Mouse (Mus musculus): ENCODE results near the gene Lama2. TPM values are rescaled to one million over a fixed set of nuclear protein-coding genes. Genes with fewer than 3 reads are reported as not detected.

The Lama2 gene
- total RNA-seq, 2 experiments from 2014 or later: 174 to 180 TPM

- no peak for DNase-seq
Measured at GRCm38 (mm10) chr10:27174271-27174670, 445.3 kb downstream of the Lama2 start.

- no peak for DNase-seq
Measured at GRCm38 (mm10) chr10:27164738-27165137, 454.8 kb downstream of the Lama2 start.

GRCm38 (mm10) chr10:27162364-27162763 is 457.2 kb downstream of the Lama2 start:
- DNase-seq: no peak

GRCm38 (mm10) chr10:27150220-27150619 is 469.3 kb downstream of the Lama2 start:
- DNase-seq: no peak

GRCm38 (mm10) chr10:27140422-27140821 is 479.1 kb downstream of the Lama2 start:
- DNase-seq: no peak

- DNase-seq: no peak
Measured at GRCm38 (mm10) chr10:27135768-27136167, 483.8 kb downstream of the Lama2 start.

GRCm38 (mm10) chr10:27133135-27133534 is 486.4 kb downstream of the Lama2 start:
- DNase-seq: peak; percentile 58

- DNase-seq: peak; percentile 16
Measured at GRCm38 (mm10) chr10:27127454-27127853, 492.1 kb downstream of the Lama2 start.

- no peak for DNase-seq
Measured at GRCm38 (mm10) chr10:27123763-27124162, 495.8 kb downstream of the Lama2 start.

GRCm38 (mm10) chr10:27117815-27118214 is 501.7 kb downstream of the Lama2 start:
- DNase-seq: no peak

GRCm38 (mm10) chr10:27116938-27117647 is 502.5 kb downstream of the Lama2 start:
- no peak for DNase-seq

- no peak for DNase-seq
Measured at GRCm38 (mm10) chr10:27114131-27114530, 505.4 kb downstream of the Lama2 start.

- DNase-seq: no peak
Measured at GRCm38 (mm10) chr10:27103811-27104210, 515.7 kb downstream of the Lama2 start.

GRCm38 (mm10) chr10:27101800-27102353 is 517.7 kb downstream of the Lama2 start:
- no peak for DNase-seq

- no peak for DNase-seq
Measured at GRCm38 (mm10) chr10:27077113-27077512, 542.4 kb downstream of the Lama2 start.

GRCm38 (mm10) chr10:27068794-27069435 is 550.6 kb downstream of the Lama2 start:
- DNase-seq: no peak

- DNase-seq: peak; percentile 53
Measured at GRCm38 (mm10) chr10:27063671-27064070, 555.9 kb downstream of the Lama2 start.

- DNase-seq: no peak
Measured at GRCm38 (mm10) chr10:27054488-27054887, 565.1 kb downstream of the Lama2 start.

- no peak for DNase-seq
Measured at GRCm38 (mm10) chr10:27047196-27047595, 572.4 kb downstream of the Lama2 start.

- DNase-seq: no peak
Measured at GRCm38 (mm10) chr10:27041812-27042211, 577.7 kb downstream of the Lama2 start.

GRCm38 (mm10) chr10:27022707-27023106 is 596.9 kb downstream of the Lama2 start:
- no peak for DNase-seq

GRCm38 (mm10) chr10:27012804-27013365 is 606.7 kb downstream of the Lama2 start:
- DNase-seq: no peak

- no peak for DNase-seq
Measured at GRCm38 (mm10) chr10:27007364-27007763, 612.2 kb downstream of the Lama2 start.

Data from heart, postnatal 4 days (tissue).